Mouse (Mus musculus) forebrain, embryonic 12.5 days (tissue): ENCODE results near the gene Adamts20. TPM values are rescaled to one million over a fixed set of nuclear protein-coding genes. Genes with fewer than 3 reads are reported as not detected.

Experiments
- ATAC-seq: fragments of 200-750 bp; cut with Nextera tagmentation; 2 replicates; pipeline ENCODE4 v1.8.0; 2017; ENCODE audit warnings: moderate TSS enrichment; ENCODE audit not compliant: low FRiP score
- H3K27ac ChIP-seq: fragments of 300-500 bp; sonication (generic); 2 replicates; pipeline ENCODE4 v1.5.1; 2016; ENCODE audit warnings: mild to moderate bottlenecking
- H3K27me3 ChIP-seq: fragments of 300-500 bp; sonication (generic); 2 replicates; pipeline ENCODE4 v1.6.1; 2016; ENCODE audit warnings: mild to moderate bottlenecking
- H3K36me3 ChIP-seq: fragments of 300-500 bp; sonication (generic); replicated peaks from 2 replicates; pipeline ENCODE4 v1.6.1; 2016; ENCODE audit warnings: mild to moderate bottlenecking
- H3K4me1 ChIP-seq: fragments of 300-500 bp; sonication (generic); 2 replicates; pipeline ENCODE4 v1.6.1; 2016
- H3K4me2 ChIP-seq: fragments of 300-500 bp; sonication (generic); 2 replicates; pipeline ENCODE4 v1.6.1; 2016; ENCODE audit warnings: mild to moderate bottlenecking, moderate library complexity
- H3K4me3 ChIP-seq: fragments of 300-500 bp; sonication (generic); replicated peaks from 2 replicates; pipeline ENCODE4 v1.5.1; 2016; ENCODE audit warnings: mild to moderate bottlenecking
- H3K9ac ChIP-seq: fragments of 300-500 bp; sonication (generic); 2 replicates; pipeline ENCODE4 v1.6.1; 2016; ENCODE audit warnings: mild to moderate bottlenecking
- H3K9me3 ChIP-seq: fragments of 300-500 bp; sonication (generic); 2 replicates; pipeline ENCODE4 v1.6.1; 2016
- WGBS: fragments of 180-500 bp; shearing (Covaris S2); methylation state at CpG from one replicate; pipeline ENCODE4 v1.1.7; 2016; 5-methylcytosine and 5-hydroxymethylcytosine counted together
- polyA plus RNA-seq: library from polyadenylated mRNA; unstranded; fragments of >200 nt; fragmentation: Nextera tagmentation; extraction: Ambion mirVana; gene quantifications from 2 replicates; pipeline ENCODE4 v1.2.1, GENCODE M21; 2016

Gene Adamts20
- polyA plus RNA-seq, 1 experiment from 2014 or later, result 11.6 TPM

GRCm38 (mm10) chr15:94477287-94477686 is 12.1 kb upstream of the Adamts20 start:
- Histone ChIP-seq H3K4me1 (peaks cover 33% of the 10 kb centered on the region), H3K9me3 (no peaks in the 10 kb centered on the region), H3K27ac (peak overlapping the region; percentile 33; the same call in 1 of the 2 replicates), H3K27me3 (no peaks in the 10 kb centered on the region), H3K36me3 (no peaks in the 10 kb centered on the region), H3K9ac (no peak overlapping the region), H3K4me3 (no peak overlapping the region), H3K4me2 (no peak overlapping the region)
- WGBS, result 10% methylated on average over 7 of the region's 7 CpGs
- peak; percentile 42; the same call in 1 of the 2 replicates for ATAC-seq

- no peaks in the 10 kb centered on the region for H3K36me3 ChIP-seq
- H3K27me3 ChIP-seq, result no peaks in the 10 kb centered on the region
- H3K4me1 ChIP-seq, result peaks cover 33% of the 10 kb centered on the region
- 91% methylated on average over 5 of the region's 5 CpGs for WGBS
- H3K9me3 ChIP-seq, result no peaks in the 10 kb centered on the region
- H3K4me2 ChIP-seq, result no peak overlapping the region
- no peak overlapping the region for H3K4me3 ChIP-seq
- H3K9ac ChIP-seq, result no peak overlapping the region
- ATAC-seq, result no peak
- no peak overlapping the region for H3K27ac ChIP-seq
These were observed 10.8 kb upstream of the Adamts20 start for GRCm38 (mm10) chr15:94475975-94476374.

GRCm38 (mm10) chr15:94470361-94470760 is 5.1 kb upstream of the Adamts20 start:
- Histone ChIP-seq H3K9me3 (no peaks in the 10 kb centered on the region), H3K36me3 (no peaks in the 10 kb centered on the region), H3K4me2 (no peak overlapping the region), H3K27ac (no peak overlapping the region), H3K9ac (no peak overlapping the region), H3K4me3 (no peak overlapping the region), H3K27me3 (no peaks in the 10 kb centered on the region), H3K4me1 (no peaks in the 10 kb centered on the region)
- no peak for ATAC-seq
- WGBS, result 80% methylated on average over 5 of the region's 5 CpGs

GRCm38 (mm10) chr15:94464881-94465280 is 337 bp downstream of the Adamts20 start:
- H3K27ac ChIP-seq, result no peak overlapping the region

GRCm38 (mm10) chr15:94463251-94463650 is 2.0 kb downstream of the Adamts20 start:
- H3K27me3 ChIP-seq, result no peaks in the 10 kb centered on the region
- H3K9ac ChIP-seq, result no peak overlapping the region
- no peak for ATAC-seq

More at GRCm38 (mm10) chr15:94464881-94465280, 337 bp downstream of the Adamts20 start:
- H3K36me3 ChIP-seq, result no peaks in the 10 kb centered on the region
- H3K4me1 ChIP-seq, result peaks cover 11% of the 10 kb centered on the region; the same call in 1 of the 2 replicates
- H3K27me3 ChIP-seq, result no peaks in the 10 kb centered on the region
- no peak overlapping the region for H3K4me3 ChIP-seq
- H3K9ac ChIP-seq, result no peak overlapping the region
- no peaks in the 10 kb centered on the region for H3K9me3 ChIP-seq
- no peak overlapping the region for H3K4me2 ChIP-seq
- no peak for ATAC-seq
- 64% methylated on average over 14 of the region's 14 CpGs for WGBS

GRCm38 (mm10) chr15:94462206-94462605 is 3.0 kb downstream of the Adamts20 start:
- 15% methylated on average over 3 of the region's 3 CpGs for WGBS
- H3K27ac ChIP-seq, result no peak overlapping the region
- H3K9me3 ChIP-seq, result no peaks in the 10 kb centered on the region
- H3K4me3 ChIP-seq, result no peak overlapping the region
- no peaks in the 10 kb centered on the region for H3K36me3 ChIP-seq
- H3K27me3 ChIP-seq, result no peaks in the 10 kb centered on the region
- no peak overlapping the region for H3K4me2 ChIP-seq
- H3K4me1 ChIP-seq, result peaks cover 11% of the 10 kb centered on the region; the same call in 1 of the 2 replicates
- ATAC-seq, result no peak
- no peak overlapping the region for H3K9ac ChIP-seq

More at GRCm38 (mm10) chr15:94463251-94463650, 2.0 kb downstream of the Adamts20 start:
- Histone ChIP-seq H3K27ac (no peak overlapping the region), H3K4me1 (peaks cover 11% of the 10 kb centered on the region; the same call in 1 of the 2 replicates), H3K9me3 (no peaks in the 10 kb centered on the region), H3K36me3 (no peaks in the 10 kb centered on the region), H3K4me2 (no peak overlapping the region), H3K4me3 (no peak overlapping the region)
- 79% methylated on average over 3 of the region's 3 CpGs for WGBS

GRCm38 (mm10) chr15:94461166-94461565 is 4.1 kb downstream of the Adamts20 start:
- no peak overlapping the region for H3K4me2 ChIP-seq
- no peaks in the 10 kb centered on the region for H3K36me3 ChIP-seq
- 41% methylated on average over 9 of the region's 9 CpGs for WGBS
- H3K27ac ChIP-seq, result no peak overlapping the region
- H3K4me1 ChIP-seq, result peaks cover 11% of the 10 kb centered on the region; the same call in 1 of the 2 replicates
- no peaks in the 10 kb centered on the region for H3K9me3 ChIP-seq
- no peaks in the 10 kb centered on the region for H3K27me3 ChIP-seq
- no peak overlapping the region for H3K4me3 ChIP-seq
- no peak for ATAC-seq
- no peak overlapping the region for H3K9ac ChIP-seq

GRCm38 (mm10) chr15:94457636-94458390 is 7.4 kb downstream of the Adamts20 start:
- Histone ChIP-seq H3K27ac (no peak overlapping the region), H3K4me2 (no peak overlapping the region), H3K9me3 (no peaks in the 10 kb centered on the region), H3K4me3 (no peak overlapping the region), H3K36me3 (no peaks in the 10 kb centered on the region), H3K4me1 (peaks cover 11% of the 10 kb centered on the region; the same call in 1 of the 2 replicates), H3K9ac (no peak overlapping the region), H3K27me3 (no peaks in the 10 kb centered on the region)
- WGBS, result 80% methylated on average over 18 of the region's 18 CpGs
- no peak for ATAC-seq

- Histone ChIP-seq H3K4me3 (no peak overlapping the region), H3K27me3 (no peaks in the 10 kb centered on the region), H3K36me3 (no peaks in the 10 kb centered on the region), H3K27ac (no peak overlapping the region), H3K4me1 (no peaks in the 10 kb centered on the region), H3K4me2 (no peak overlapping the region), H3K9me3 (no peaks in the 10 kb centered on the region), H3K9ac (no peak overlapping the region)
- no peak for ATAC-seq
- WGBS, result 94% methylated on average over 5 of the region's 5 CpGs
These were observed 12.4 kb downstream of the Adamts20 start for GRCm38 (mm10) chr15:94452848-94453247.

GRCm38 (mm10) chr15:94451600-94451999 is 13.6 kb downstream of the Adamts20 start:
- ATAC-seq, result no peak
- no peaks in the 10 kb centered on the region for H3K36me3 ChIP-seq
- H3K9ac ChIP-seq, result no peak overlapping the region
- no peaks in the 10 kb centered on the region for H3K27me3 ChIP-seq
- H3K9me3 ChIP-seq, result no peaks in the 10 kb centered on the region
- H3K27ac ChIP-seq, result no peak overlapping the region
- H3K4me1 ChIP-seq, result no peaks in the 10 kb centered on the region
- H3K4me3 ChIP-seq, result no peak overlapping the region
- no peak overlapping the region for H3K4me2 ChIP-seq
- 92% methylated on average over 8 of the region's 8 CpGs for WGBS

GRCm38 (mm10) chr15:94444437-94445136 is 20.6 kb downstream of the Adamts20 start:
- Histone ChIP-seq H3K4me3 (no peak overlapping the region), H3K36me3 (no peaks in the 10 kb centered on the region), H3K4me1 (peaks cover 23% of the 10 kb centered on the region), H3K27me3 (no peaks in the 10 kb centered on the region), H3K9ac (no peak overlapping the region), H3K4me2 (no peak overlapping the region), H3K9me3 (no peaks in the 10 kb centered on the region), H3K27ac (no peak overlapping the region; the same call in 1 of the 2 replicates)
- WGBS, result 67% methylated on average over 8 of the region's 8 CpGs
- no peak for ATAC-seq

GRCm38 (mm10) chr15:94444043-94444436 is 21.2 kb downstream of the Adamts20 start:
- 0 out of 2 replicates have a peak overlapping the region, but pooled peaks have one; percentile 31 for H3K27ac ChIP-seq
- 78% methylated on average over 11 of the region's 11 CpGs for WGBS
- H3K9ac ChIP-seq, result no peak overlapping the region
- H3K4me3 ChIP-seq, result no peak overlapping the region
- no peak overlapping the region for H3K4me2 ChIP-seq
- no peaks in the 10 kb centered on the region for H3K36me3 ChIP-seq
- H3K4me1 ChIP-seq, result peaks cover 23% of the 10 kb centered on the region
- H3K27me3 ChIP-seq, result no peaks in the 10 kb centered on the region
- ATAC-seq, result no peak
- H3K9me3 ChIP-seq, result no peaks in the 10 kb centered on the region
